Mouse (Mus musculus) spleen, adult 2 months (tissue): Measurements from ENCODE around the gene Snx33. TPM values are rescaled to one million over a fixed set of nuclear protein-coding genes. Genes with fewer than 3 reads are reported as not detected.

Source experiments
- DNase-seq, 2 experiments: peaks; one replicate each; pipeline versions ENCODE4 v3.0.0 to v3.0.0-alpha.2; 2012 to 2021; ENCODE audit warnings: low spot score in 2 of 2, low read depth in 1 of 2
- H3K27ac ChIP-seq: fragments of 200-500 bp; 2 replicates; pipeline ENCODE4 v1.5.1; 2012; ENCODE audit warnings: low read length, inconsistent platforms; ENCODE audit not compliant: insufficient read depth
- H3K27me3 ChIP-seq: fragments of 200-500 bp; 2 replicates; pipeline ENCODE4 v1.6.1; 2012; ENCODE audit warnings: mild to moderate bottlenecking, moderate library complexity, low read length, inconsistent platforms; ENCODE audit not compliant: control insufficient read depth, insufficient read depth
- H3K36me3 ChIP-seq: fragments of 200-500 bp; 2 replicates; pipeline ENCODE4 v1.6.1; 2012; ENCODE audit warnings: mild to moderate bottlenecking, low read length, inconsistent platforms; ENCODE audit not compliant: control insufficient read depth, insufficient read depth
- H3K4me1 ChIP-seq: fragments of 200-500 bp; 2 replicates; pipeline ENCODE4 v1.6.1; 2011; ENCODE audit warnings: inconsistent platforms; ENCODE audit not compliant: control insufficient read depth, insufficient read depth, insufficient read length
- H3K4me3 ChIP-seq: fragments of 200-500 bp; 2 replicates; pipeline ENCODE4 v1.5.1; 2011; ENCODE audit warnings: mild to moderate bottlenecking, inconsistent platforms; ENCODE audit not compliant: insufficient read depth, insufficient read length; ENCODE audit errors: extremely low read depth
- CTCF ChIP-seq: fragments of 200-500 bp; IDR thresholded peaks from 2 replicates; pipeline ENCODE4 v1.5.1; 2011; ENCODE audit warnings: mild to moderate bottlenecking, inconsistent platforms; ENCODE audit not compliant: insufficient read depth, insufficient read length, insufficient replicate concordance; ENCODE audit errors: extremely low read depth
- POLR2A ChIP-seq: fragments of 200-500 bp; IDR thresholded peaks from 2 replicates; pipeline ENCODE4 v1.6.1; 2011; ENCODE audit warnings: low read depth, low read length, inconsistent platforms
- WGBS: fragments of 180-500 bp; shearing (Covaris S2); methylation state at CpG from one replicate; pipeline ENCODE4 v1.1.7; 2018; 5-methylcytosine and 5-hydroxymethylcytosine counted together
- polyA plus RNA-seq: library from polyadenylated mRNA; depleted of rRNA; stranded (reverse); fragments of >200 nt; gene quantifications from 2 replicates; pipeline ENCODE4 v1.2.3, GENCODE M21; 2012; rRNA removed

The Snx33 gene
- polyA plus RNA-seq = 8.6 and 9.0 TPM in 2 replicates

GRCm38 (mm10) chr9:56928041-56928811, at the start of gene Snx33:
Gene Snx33, minus strand, starts transcription at chr9:56928371.
- peak within 1 kb of the TSS; percentile 65 for H3K27ac ChIP-seq
- H3K36me3 ChIP-seq = no peaks in the 10 kb centered on the region
- peak; percentile 34 to 80 for DNase-seq
- no peaks in the 10 kb centered on the region; the same call in 1 of the 2 replicates for H3K27me3 ChIP-seq
- under 1% methylated on average over 50 of the region's 50 CpGs for WGBS
- TF ChIP-seq POLR2A = no peak
- TF ChIP-seq CTCF = peak; percentile 51; the same call in 1 of the 2 replicates
- H3K4me1 ChIP-seq = no peaks in the 10 kb centered on the region
- H3K4me3 ChIP-seq = peak within 1 kb of the TSS; percentile 66

DNA sequence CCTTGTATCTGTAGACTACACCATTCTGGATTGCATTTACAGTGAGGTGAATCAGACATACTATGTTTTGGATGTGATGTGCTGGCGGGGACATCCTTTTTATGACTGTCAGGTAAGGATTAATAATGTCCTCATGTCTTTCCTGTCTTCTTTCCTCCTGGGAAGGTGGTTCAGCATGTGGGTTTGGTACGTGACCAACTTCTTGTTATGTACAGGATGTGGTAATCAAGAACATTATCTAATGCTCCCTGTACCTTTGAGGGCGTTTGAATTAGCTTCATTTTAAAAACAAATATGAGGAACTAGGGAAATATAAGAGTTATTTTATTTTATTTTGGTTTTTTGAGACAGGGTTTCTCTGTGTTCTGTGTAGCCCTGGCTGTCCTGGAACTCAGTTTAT, 47.0 kb upstream of the Snx33 start:
- no peak for DNase-seq
- Histone ChIP-seq H3K27me3 (no peaks in the 10 kb centered on the region), H3K4me3 (no peak overlapping the region), H3K36me3 (peaks cover 4% of the 10 kb centered on the region), H3K27ac (no peak overlapping the region), H3K4me1 (peaks cover 4% of the 10 kb centered on the region; the same call in 1 of the 2 replicates)
- TF ChIP-seq CTCF (no peak), POLR2A (no peak)
- 14% methylated on average over 3 of the region's 3 CpGs for WGBS

DNA sequence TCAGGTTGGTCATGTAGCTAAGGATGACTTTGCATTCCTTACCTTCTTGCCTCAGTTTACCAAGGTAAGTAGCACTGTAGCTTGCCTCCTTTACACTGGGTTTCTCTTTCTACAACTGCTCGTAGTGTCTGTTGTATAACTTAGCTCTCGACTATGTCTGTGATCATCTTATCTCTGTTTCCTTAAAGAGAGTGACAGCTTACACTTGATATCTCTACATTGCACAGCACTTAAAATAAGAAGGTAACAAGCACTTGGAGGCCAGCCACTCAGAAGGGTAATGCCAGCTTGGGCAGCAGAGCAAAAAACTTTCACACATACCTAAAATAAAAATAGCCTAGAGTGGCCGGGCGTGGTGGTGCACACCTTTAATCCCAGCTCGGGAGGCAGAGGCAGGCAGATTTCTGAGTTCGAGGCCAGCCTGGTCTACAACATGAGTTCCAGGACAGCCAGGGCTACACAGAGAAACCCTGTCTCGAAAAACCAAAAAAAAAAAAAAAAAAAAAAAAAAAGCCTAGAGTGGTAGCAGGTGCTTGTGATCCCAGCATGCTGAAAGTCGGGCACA, 45.9 kb upstream of the Snx33 start:
- peaks cover 4% of the 10 kb centered on the region for H3K36me3 ChIP-seq
- no peak overlapping the region for H3K4me3 ChIP-seq
- H3K27me3 ChIP-seq = no peaks in the 10 kb centered on the region
- H3K27ac ChIP-seq = no peak overlapping the region
- no peak for DNase-seq
- H3K4me1 ChIP-seq = peaks cover 4% of the 10 kb centered on the region; the same call in 1 of the 2 replicates
- 82% methylated on average over 8 of the region's 8 CpGs for WGBS
- TF ChIP-seq POLR2A (no peak), CTCF (no peak)

DNA sequence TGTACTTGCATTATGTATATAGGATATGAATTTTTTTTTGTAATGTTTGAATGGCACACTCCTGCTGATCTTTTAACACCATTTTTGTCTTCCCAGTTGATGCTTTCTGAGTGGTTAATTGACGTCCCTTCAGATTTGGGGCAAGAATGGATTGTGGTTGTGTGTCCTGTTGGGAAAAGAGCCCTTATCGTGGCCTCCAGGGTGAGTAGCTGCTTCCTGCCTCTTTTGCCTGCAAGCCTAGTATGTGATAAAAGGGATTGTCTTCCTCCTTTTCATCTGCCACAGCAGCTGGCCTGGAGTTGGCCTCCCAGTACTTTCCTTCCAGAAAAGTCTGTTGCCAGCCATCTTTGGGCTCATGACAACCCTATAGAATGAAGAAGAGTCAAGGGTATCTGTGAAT, 42.0 kb upstream of the Snx33 start:
- WGBS = 72% methylated on average over 2 of the region's 2 CpGs

DNA sequence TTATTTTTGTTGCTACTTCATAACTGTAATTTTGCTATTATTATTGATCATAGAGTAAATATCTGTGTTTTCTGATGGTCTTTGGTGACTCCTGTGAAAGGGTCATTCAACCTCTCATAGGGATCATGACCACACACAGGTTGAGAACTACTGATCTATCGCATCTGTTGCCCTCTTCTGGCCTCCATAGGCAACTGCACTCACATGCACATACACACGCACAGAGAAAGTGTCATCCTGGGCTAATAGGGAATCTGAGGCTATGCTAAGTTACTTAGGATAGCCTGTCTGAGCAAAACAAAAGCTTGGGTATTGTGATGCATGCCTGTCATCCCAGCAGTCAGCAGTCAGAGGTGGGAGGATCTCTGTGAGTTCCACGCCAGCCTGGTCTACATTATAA, 33.4 kb upstream of the Snx33 start:
- Histone ChIP-seq H3K4me1 (no peaks in the 10 kb centered on the region), H3K36me3 (peaks cover 12% of the 10 kb centered on the region), H3K4me3 (no peak overlapping the region), H3K27me3 (no peaks in the 10 kb centered on the region), H3K27ac (no peak overlapping the region)
- WGBS = 94% methylated on average over 3 of the region's 3 CpGs
- TF ChIP-seq POLR2A (no peak), CTCF (no peak)
- no peak for DNase-seq

More for the DNA sequence above, 42.0 kb upstream of the Snx33 start:
- Histone ChIP-seq H3K27ac (no peak overlapping the region), H3K4me3 (no peak overlapping the region), H3K27me3 (no peaks in the 10 kb centered on the region), H3K36me3 (no peaks in the 10 kb centered on the region; the same call in 1 of the 2 replicates), H3K4me1 (peaks cover 2% of the 10 kb centered on the region; the same call in 1 of the 2 replicates)
- TF ChIP-seq POLR2A (no peak), CTCF (no peak)
- DNase-seq = no peak

DNA sequence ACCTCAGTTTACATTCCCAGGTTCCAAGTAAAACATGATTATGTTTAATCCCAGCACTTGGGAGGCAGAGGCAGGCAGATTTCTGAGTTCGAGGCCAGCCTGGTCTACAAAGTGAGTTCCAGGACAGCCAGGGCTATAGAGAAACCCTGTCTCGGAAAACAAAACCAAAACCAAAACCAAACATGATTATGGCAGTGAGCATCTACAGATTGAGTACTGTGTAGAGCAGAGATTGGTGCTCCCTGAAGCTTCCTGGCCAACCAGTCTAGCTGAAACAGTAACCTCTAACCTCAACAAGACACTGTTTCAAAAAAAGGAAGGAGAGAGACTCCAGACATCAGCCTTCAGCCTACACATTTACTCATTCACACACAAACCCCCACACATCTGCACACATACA, 30.5 kb upstream of the Snx33 start:
- WGBS = 83% methylated on average over 2 of the region's 2 CpGs
- H3K36me3 ChIP-seq = peaks cover 8% of the 10 kb centered on the region; the same call in 1 of the 2 replicates

More for the DNA sequence above, 30.5 kb upstream of the Snx33 start:
- Histone ChIP-seq H3K27ac (no peak overlapping the region), H3K4me3 (no peak overlapping the region), H3K27me3 (no peaks in the 10 kb centered on the region), H3K4me1 (no peaks in the 10 kb centered on the region)
- TF ChIP-seq CTCF (no peak), POLR2A (no peak)
- no peak for DNase-seq
